Mouse (Mus musculus) thymus, adult 2 months (tissue): ENCODE measurements around the gene Nat9.

Source experiments
- CTCF ChIP-seq: fragments of 200-500 bp; IDR thresholded peaks from 2 replicates; pipeline ENCODE4 v1.5.1; 2012; ENCODE audit warnings: mild to moderate bottlenecking, control low read depth, low read length, moderate library complexity, borderline replicate concordance; ENCODE audit not compliant: control insufficient read depth, poor library complexity, insufficient read depth; ENCODE audit errors: extremely low read depth
- POLR2A ChIP-seq: fragments of 200-500 bp; IDR thresholded peaks from 2 replicates; pipeline ENCODE4 v1.6.1; 2012; ENCODE audit warnings: mild to moderate bottlenecking, low read length, control low read depth, moderate library complexity; ENCODE audit not compliant: control insufficient read depth, poor library complexity, insufficient read depth; ENCODE audit errors: extremely low read depth

GRCm38 (mm10) chr11:115215123-115215522 lies 27.5 kb upstream of the Nat9 start:
- no peak for TF ChIP-seq CTCF
- no peak for TF ChIP-seq POLR2A
